Mouse (Mus musculus) intestine, embryonic 15.5 days (tissue): ENCODE measurements around the gene B4galnt1. TPM values are rescaled to one million over a fixed set of nuclear protein-coding genes. Genes with fewer than 3 reads are reported as not detected.
"Not testable (repeated sequence)": the region's sequence is repeated elsewhere in the genome, so short reads cannot be mapped to it uniquely, and the experiment has no call there.

Experiments used
- ATAC-seq: fragments of 200-750 bp; cut with Nextera tagmentation; 2 replicates; pipeline ENCODE4 v1.8.0; 2017; ENCODE audit warnings: moderate TSS enrichment, moderate library complexity
- H3K27ac ChIP-seq: fragments of 300-500 bp; sonication (generic); 2 replicates; pipeline ENCODE4 v1.5.1; 2015; ENCODE audit warnings: mild to moderate bottlenecking, inconsistent platforms
- H3K27me3 ChIP-seq: fragments of 300-500 bp; sonication (generic); replicated peaks from 2 replicates; pipeline ENCODE4 v1.6.1; 2015; ENCODE audit warnings: inconsistent platforms
- H3K36me3 ChIP-seq: fragments of 300-500 bp; sonication (generic); 2 replicates; pipeline ENCODE4 v1.6.1; 2015; ENCODE audit warnings: inconsistent platforms
- H3K4me1 ChIP-seq: fragments of 300-500 bp; sonication (generic); replicated peaks from 2 replicates; pipeline ENCODE4 v1.6.1; 2015; ENCODE audit warnings: inconsistent platforms
- H3K4me2 ChIP-seq: fragments of 300-500 bp; sonication (generic); replicated peaks from 2 replicates; pipeline ENCODE4 v1.6.1; 2015; ENCODE audit warnings: mild to moderate bottlenecking, inconsistent platforms
- H3K4me3 ChIP-seq: fragments of 300-500 bp; sonication (generic); replicated peaks from 2 replicates; pipeline ENCODE4 v1.5.1; 2015; ENCODE audit warnings: inconsistent platforms
- H3K9ac ChIP-seq: fragments of 300-500 bp; sonication (generic); 2 replicates; pipeline ENCODE4 v1.6.1; 2015; ENCODE audit warnings: inconsistent platforms
- H3K9me3 ChIP-seq: fragments of 300-500 bp; sonication (generic); 2 replicates; pipeline ENCODE4 v1.6.1; 2016; ENCODE audit warnings: inconsistent platforms
- WGBS: fragments of 180-500 bp; shearing (Covaris S2); methylation state at CpG from one replicate; pipeline ENCODE4 v1.1.7; 2015; 5-methylcytosine and 5-hydroxymethylcytosine counted together
- polyA plus RNA-seq: library from polyadenylated mRNA; unstranded; fragments of >200 nt; fragmentation: Nextera tagmentation; extraction: Ambion mirVana; gene quantifications from 2 replicates; pipeline ENCODE4 v1.2.1, GENCODE M21; 2015

Gene B4galnt1
- polyA plus RNA-seq, 1 experiment from 2014 or later, result 52.5 TPM

DNA sequence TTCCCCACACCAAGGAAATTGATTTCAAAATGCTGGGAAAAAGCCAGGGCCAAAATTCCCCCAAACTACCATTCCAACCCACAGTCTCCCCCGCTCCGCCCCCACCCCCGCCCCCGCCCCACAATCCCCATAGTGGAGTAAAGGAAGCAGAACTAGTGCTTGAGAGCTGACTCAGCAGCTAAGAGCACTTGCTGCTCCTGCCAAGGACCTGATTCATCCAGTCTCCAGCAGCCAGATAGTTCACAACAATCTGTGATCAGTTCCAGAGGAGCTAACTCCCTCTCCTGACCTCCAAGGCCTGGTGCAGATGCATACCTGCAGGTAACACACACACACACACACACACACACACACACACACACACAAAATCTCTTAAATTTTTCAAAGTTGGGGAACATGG is 35.6 kb upstream of the B4galnt1 start:
- peaks cover 10% of the 10 kb centered on the region; the same call in 1 of the 2 replicates for H3K4me1 ChIP-seq
- no peak overlapping the region for H3K4me3 ChIP-seq
- no peak overlapping the region for H3K27ac ChIP-seq
- no peak overlapping the region for H3K4me2 ChIP-seq
- no peaks in the 10 kb centered on the region for H3K27me3 ChIP-seq
- H3K9ac ChIP-seq, result no peak overlapping the region
- WGBS, result 62% methylated on average over 4 of the region's 4 CpGs
- no peaks in the 10 kb centered on the region for H3K36me3 ChIP-seq
- H3K9me3 ChIP-seq, result no peaks in the 10 kb centered on the region
- no peak for ATAC-seq

DNA sequence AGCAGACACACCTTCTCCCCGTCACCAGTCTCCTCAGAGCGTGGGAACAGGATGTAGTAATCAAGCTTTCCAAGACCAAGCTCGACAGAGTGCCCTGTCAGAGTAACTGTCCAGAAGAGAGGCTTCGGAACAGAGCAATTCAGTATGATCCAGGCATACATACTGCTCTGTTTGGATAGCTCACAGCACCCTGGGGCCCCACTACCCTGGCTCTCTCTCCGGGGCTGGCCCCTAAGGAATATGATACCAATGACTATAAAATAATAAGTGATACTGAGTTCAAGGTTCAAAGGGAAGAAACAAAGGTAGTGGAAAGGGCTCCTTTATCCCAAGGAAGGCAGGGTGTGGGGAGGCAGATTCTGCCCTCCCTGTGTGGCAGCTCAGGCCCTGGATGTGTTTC is 32.6 kb upstream of the B4galnt1 start:
- Histone ChIP-seq H3K4me1 (peaks cover 15% of the 10 kb centered on the region), H3K27me3 (no peaks in the 10 kb centered on the region), H3K9me3 (no peaks in the 10 kb centered on the region), H3K4me3 (no peak overlapping the region), H3K4me2 (peak overlapping the region; percentile 27), H3K36me3 (no peaks in the 10 kb centered on the region), H3K9ac (no peak overlapping the region), H3K27ac (peak overlapping the region; percentile 87)
- peak; percentile 87 for ATAC-seq
- WGBS, result 43% methylated on average over 5 of the region's 5 CpGs

DNA sequence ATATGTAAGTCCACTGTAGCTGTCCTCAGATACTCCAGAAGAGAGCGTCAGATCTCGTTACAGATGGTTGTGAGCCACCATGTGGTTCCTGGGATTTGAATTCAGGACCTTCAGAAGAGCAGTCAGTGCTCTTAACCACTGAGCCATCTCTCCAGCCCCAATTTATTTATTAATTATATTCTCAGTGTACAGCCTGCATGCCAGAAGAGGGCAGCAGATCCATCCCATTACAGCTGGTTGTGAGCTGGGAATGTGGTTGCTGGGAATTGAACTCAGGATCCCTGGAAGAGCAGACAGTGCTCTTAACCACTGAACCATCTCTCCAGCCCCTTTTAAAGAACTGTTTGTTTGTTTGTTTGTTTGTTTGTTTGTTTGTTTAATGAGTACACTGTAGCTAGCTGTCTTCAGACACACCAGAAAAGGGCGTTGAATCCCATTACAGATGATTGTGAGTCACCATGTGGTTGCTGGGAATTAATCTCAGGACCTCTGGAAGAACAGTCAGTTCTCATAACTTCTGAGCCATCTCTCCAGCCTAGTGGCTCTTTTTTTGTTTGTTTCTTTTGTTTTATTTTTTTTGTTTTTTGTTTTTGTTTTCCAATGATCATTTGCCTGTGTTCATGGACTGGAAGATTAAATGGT is 30.5 kb upstream of the B4galnt1 start:
- H3K27ac ChIP-seq, H3K27me3 ChIP-seq, H3K4me2 ChIP-seq, H3K4me3 ChIP-seq, H3K9me3 ChIP-seq, H3K9ac ChIP-seq, H3K36me3 ChIP-seq, ATAC-seq: not testable (repeated sequence)
- peaks cover 18% of the 10 kb centered on the region for H3K4me1 ChIP-seq
- 74% methylated on average over 3 of the region's 3 CpGs for WGBS

- peak; percentile 34 for ATAC-seq
These were observed 29.7 kb upstream of the B4galnt1 start for GRCm38 (mm10) chr10:127135118-127135836.

DNA sequence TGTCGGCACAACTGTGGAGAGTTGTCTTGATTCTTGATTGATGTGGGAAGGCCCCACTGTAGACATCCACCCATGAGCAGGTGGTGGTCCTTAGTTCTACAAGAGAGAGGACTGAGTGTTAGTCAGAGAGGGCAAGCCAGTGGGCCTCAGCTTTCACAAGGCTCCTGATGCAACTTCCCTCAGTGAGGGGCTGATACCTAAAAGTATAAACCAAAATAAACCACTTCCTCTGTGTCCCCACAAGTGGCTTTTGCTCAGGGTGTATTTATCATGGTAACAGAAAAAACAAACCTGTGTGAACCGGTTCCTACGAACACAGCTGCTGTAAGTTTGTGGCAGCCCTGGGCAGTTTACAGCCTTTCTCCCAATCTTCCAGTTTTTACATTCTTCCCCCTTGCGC is 28.5 kb upstream of the B4galnt1 start:
- H3K9ac ChIP-seq, result no peak overlapping the region
- H3K27me3 ChIP-seq, result no peaks in the 10 kb centered on the region
- no peak overlapping the region for H3K4me2 ChIP-seq
- no peaks in the 10 kb centered on the region for H3K9me3 ChIP-seq
- H3K36me3 ChIP-seq, result no peaks in the 10 kb centered on the region
- H3K27ac ChIP-seq, result peak overlapping the region; percentile 75
- no peak overlapping the region for H3K4me3 ChIP-seq
- WGBS, result 62% methylated on average over 4 of the region's 4 CpGs
- H3K4me1 ChIP-seq, result peaks cover 18% of the 10 kb centered on the region
- no peak for ATAC-seq

More at GRCm38 (mm10) chr10:127135118-127135836, 29.7 kb upstream of the B4galnt1 start:
- Histone ChIP-seq H3K4me1 (peaks cover 18% of the 10 kb centered on the region), H3K4me2 (no peak overlapping the region), H3K9ac (no peak overlapping the region), H3K9me3 (no peaks in the 10 kb centered on the region), H3K4me3 (no peak overlapping the region), H3K36me3 (no peaks in the 10 kb centered on the region), H3K27ac (0 out of 2 replicates have a peak overlapping the region, but pooled peaks have one; percentile 57), H3K27me3 (no peaks in the 10 kb centered on the region)
- WGBS, result 45% methylated on average over 7 of the region's 8 CpGs

- peak overlapping the region; percentile 75 for H3K27ac ChIP-seq
- no peak overlapping the region for H3K4me3 ChIP-seq
- peaks cover 10% of the 10 kb centered on the region; the same call in 1 of the 2 replicates for H3K4me1 ChIP-seq
- no peaks in the 10 kb centered on the region for H3K27me3 ChIP-seq
- 0 out of 2 replicates have a peak overlapping the region, but pooled peaks have one; percentile 11 for H3K4me2 ChIP-seq
- no peaks in the 10 kb centered on the region for H3K9me3 ChIP-seq
- 50% methylated on average over 3 of the region's 3 CpGs for WGBS
- no peaks in the 10 kb centered on the region for H3K36me3 ChIP-seq
- no peak overlapping the region for H3K9ac ChIP-seq
- ATAC-seq, result peak; percentile 57
These were observed 27.1 kb upstream of the B4galnt1 start for GRCm38 (mm10) chr10:127137896-127138295.

- Histone ChIP-seq H3K36me3 (no peaks in the 10 kb centered on the region), H3K9me3 (no peaks in the 10 kb centered on the region), H3K4me1 (peaks cover 7% of the 10 kb centered on the region; the same call in 1 of the 2 replicates), H3K27me3 (no peaks in the 10 kb centered on the region), H3K27ac (peak overlapping the region; percentile 75), H3K4me3 (no peak overlapping the region), H3K4me2 (peak overlapping the region; percentile 33; the same call in 1 of the 2 replicates), H3K9ac (no peak overlapping the region)
- peak; percentile 85 for ATAC-seq
- WGBS, result 54% methylated on average over 18 of the region's 18 CpGs
These were observed 26.5 kb upstream of the B4galnt1 start for GRCm38 (mm10) chr10:127138328-127139141.

DNA sequence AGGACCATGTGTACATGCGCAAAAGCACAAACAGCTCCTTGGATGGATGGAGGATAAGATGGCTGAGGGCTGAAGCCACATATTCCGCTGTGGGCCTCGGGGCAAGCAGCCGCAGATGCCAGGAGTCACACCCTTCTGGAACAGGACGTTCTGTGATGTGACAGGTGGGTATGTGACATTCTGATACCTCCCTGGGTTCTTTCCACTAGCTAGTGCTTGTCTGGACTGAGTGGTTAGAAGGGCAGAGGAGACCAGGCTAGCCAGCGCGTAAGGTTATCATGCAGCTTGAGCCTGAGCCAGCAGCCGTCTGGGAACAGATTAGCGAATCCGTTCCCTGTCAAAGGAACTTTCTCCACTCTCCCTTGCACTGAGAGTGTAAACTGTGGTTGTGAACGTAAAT is 24.1 kb upstream of the B4galnt1 start:
- Histone ChIP-seq H3K4me1 (peaks cover 7% of the 10 kb centered on the region; the same call in 1 of the 2 replicates), H3K4me3 (no peak overlapping the region), H3K4me2 (no peak overlapping the region), H3K9me3 (no peaks in the 10 kb centered on the region), H3K36me3 (no peaks in the 10 kb centered on the region), H3K27ac (no peak overlapping the region), H3K9ac (no peak overlapping the region), H3K27me3 (no peaks in the 10 kb centered on the region)
- no peak for ATAC-seq
- WGBS, result 81% methylated on average over 11 of the region's 11 CpGs

GRCm38 (mm10) chr10:127141500-127141899 is 23.5 kb upstream of the B4galnt1 start:
- Histone ChIP-seq H3K27me3 (no peaks in the 10 kb centered on the region), H3K4me2 (no peak overlapping the region), H3K9me3 (no peaks in the 10 kb centered on the region), H3K27ac (no peak overlapping the region), H3K4me1 (peaks cover 7% of the 10 kb centered on the region; the same call in 1 of the 2 replicates), H3K4me3 (no peak overlapping the region), H3K9ac (no peak overlapping the region), H3K36me3 (no peaks in the 10 kb centered on the region)
- ATAC-seq, result no peak
- WGBS, result 69% methylated on average over 8 of the region's 8 CpGs

DNA sequence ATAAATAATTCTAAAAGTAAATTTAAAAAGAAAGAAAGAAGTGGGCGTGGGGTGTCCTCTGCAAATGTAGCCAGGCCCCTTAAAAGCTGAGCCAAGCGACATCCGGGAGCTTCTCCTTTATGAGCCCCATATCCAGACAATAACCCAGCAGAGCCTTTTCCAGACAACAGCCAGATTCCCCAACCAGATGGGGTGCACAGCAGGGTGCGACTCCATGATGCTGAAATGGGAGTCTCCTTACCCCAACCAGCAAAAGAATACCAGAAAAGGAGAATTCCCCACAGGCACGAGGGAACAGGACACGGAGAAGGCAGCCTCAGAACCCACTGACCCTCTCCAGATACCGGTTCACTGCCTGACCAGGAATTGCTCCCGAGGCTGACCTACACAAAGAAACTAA is 21.8 kb upstream of the B4galnt1 start:
- no peaks in the 10 kb centered on the region; the same call in 1 of the 2 replicates for H3K4me1 ChIP-seq
- 89% methylated on average over 8 of the region's 8 CpGs for WGBS

DNA sequence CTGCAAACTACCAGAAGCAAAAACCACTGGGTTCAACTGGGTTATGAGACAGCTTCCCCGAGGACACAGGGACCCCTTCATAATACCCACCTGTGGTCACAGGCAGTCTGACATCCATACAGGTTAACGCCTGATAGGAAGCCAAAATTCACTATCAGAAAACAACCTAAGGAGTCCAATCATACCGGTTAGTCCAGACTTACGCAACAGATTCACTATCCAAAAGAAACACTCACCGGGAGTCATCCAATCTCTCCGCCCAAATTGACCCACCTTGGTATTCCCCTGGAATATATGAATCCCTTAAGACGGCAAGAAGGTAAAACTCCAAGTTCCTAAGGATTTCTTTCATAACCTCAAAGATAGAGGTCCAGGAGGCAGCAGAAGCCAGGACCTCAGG is 20.5 kb upstream of the B4galnt1 start:
- no peak overlapping the region for H3K4me2 ChIP-seq
- no peaks in the 10 kb centered on the region; the same call in 1 of the 2 replicates for H3K4me1 ChIP-seq
- no peaks in the 10 kb centered on the region for H3K27me3 ChIP-seq
- no peak overlapping the region for H3K9ac ChIP-seq
- H3K4me3 ChIP-seq, result no peak overlapping the region
- no peaks in the 10 kb centered on the region for H3K9me3 ChIP-seq
- no peaks in the 10 kb centered on the region for H3K36me3 ChIP-seq
- WGBS, result 75% methylated on average over 7 of the region's 7 CpGs
- ATAC-seq, result no peak
- H3K27ac ChIP-seq, result no peak overlapping the region

More for the DNA sequence above, 21.8 kb upstream of the B4galnt1 start:
- no peak overlapping the region for H3K4me2 ChIP-seq
- no peaks in the 10 kb centered on the region for H3K36me3 ChIP-seq
- no peaks in the 10 kb centered on the region for H3K9me3 ChIP-seq
- H3K9ac ChIP-seq, result no peak overlapping the region
- no peaks in the 10 kb centered on the region for H3K27me3 ChIP-seq
- no peak for ATAC-seq
- no peak overlapping the region for H3K4me3 ChIP-seq
- H3K27ac ChIP-seq, result no peak overlapping the region

DNA sequence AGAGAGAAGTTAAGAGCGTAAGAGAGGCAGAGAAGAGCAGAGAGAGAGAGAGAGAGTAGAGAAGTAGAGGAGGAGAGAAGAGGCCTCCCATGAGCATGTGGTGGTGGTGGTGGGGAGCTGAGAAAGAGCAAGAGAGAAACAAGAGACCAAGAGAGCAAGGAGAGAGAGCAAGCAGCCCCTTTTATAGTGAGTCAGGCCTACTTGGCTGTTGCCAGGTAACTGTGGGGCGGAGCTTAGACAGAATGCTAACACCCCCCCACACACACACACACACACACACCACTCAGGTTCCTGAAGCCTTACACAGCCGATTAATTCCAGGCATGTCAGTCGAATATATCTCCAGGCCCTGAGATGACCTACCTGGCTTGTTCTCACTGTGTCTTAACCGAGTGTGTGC is 19.7 kb upstream of the B4galnt1 start:
- Histone ChIP-seq H3K27me3 (no peaks in the 10 kb centered on the region), H3K27ac (no peak overlapping the region), H3K4me1 (no peaks in the 10 kb centered on the region; the same call in 1 of the 2 replicates), H3K36me3 (no peaks in the 10 kb centered on the region), H3K9me3 (no peaks in the 10 kb centered on the region), H3K4me3 (no peak overlapping the region), H3K4me2 (no peak overlapping the region), H3K9ac (no peak overlapping the region)
- ATAC-seq, result no peak
- WGBS, result 79% methylated on average over 5 of the region's 5 CpGs
